Mouse (Mus musculus): ENCODE results near the gene Pmp22. TPM values are rescaled to one million over a fixed set of nuclear protein-coding genes. Genes with fewer than 3 reads are reported as not detected.

Gene Pmp22
- polyA plus RNA-seq, 2 experiments = 155 to 284 TPM

DNA sequence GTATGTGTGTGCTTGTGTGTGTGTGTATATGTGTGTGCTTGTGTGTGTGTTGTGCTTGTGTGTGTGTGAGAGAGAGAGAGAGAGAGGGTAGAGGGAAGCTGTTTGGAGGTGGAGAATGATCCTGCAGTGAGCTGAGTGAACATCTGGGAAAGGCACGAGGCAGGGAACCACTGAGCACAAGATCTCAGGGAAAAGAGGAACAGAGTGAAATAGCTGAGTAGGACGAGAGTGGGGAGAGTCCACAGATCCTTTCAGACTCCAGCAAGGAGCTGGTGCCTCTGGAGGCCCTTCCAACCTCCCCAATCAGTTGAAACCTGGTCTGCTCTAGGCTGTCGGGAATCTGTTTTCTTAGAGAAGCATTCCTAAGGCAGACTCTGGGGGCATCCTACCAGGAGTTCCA, 10.0 kb downstream of the Pmp22 start:
- WGBS = 61% methylated on average over 3 of the region's 3 CpGs
- Histone ChIP-seq H3K27ac (replicated peaks; ENCODE audit: low read depth, low read length) (no peak overlapping the region), H3K36me3 (ENCODE audit: control insufficient read depth, insufficient read depth, low read length) (peaks cover 83% of the 10 kb centered on the region), H3K27me3 (ENCODE audit: control insufficient read depth, insufficient read depth, low read length) (no peaks in the 10 kb centered on the region), H3K4me1 (ENCODE audit: control insufficient read depth, insufficient read depth, low read length) (peaks cover 29% of the 10 kb centered on the region), H3K4me3 (replicated peaks; ENCODE audit: low read length) (no peak overlapping the region), H3K9me3 (ENCODE audit: control insufficient read depth, low read length) (no peaks in the 10 kb centered on the region), H3K9ac (ENCODE audit: low read depth, low read length, severe bottlenecking) (no peak overlapping the region), H3K4me2 (replicated peaks; ENCODE audit: low read depth, low read length, severe bottlenecking) (no peak overlapping the region)
- DNase-seq (ENCODE audit: low spot score) (no peak), ATAC-seq (ENCODE audit: low FRiP score, low read depth) (no peak)
- no peak for TF ChIP-seq POLR2A (IDR thresholded peaks at IDR 0.05; ENCODE audit: borderline replicate concordance, extremely low read depth, insufficient read depth, insufficient read length)

DNA sequence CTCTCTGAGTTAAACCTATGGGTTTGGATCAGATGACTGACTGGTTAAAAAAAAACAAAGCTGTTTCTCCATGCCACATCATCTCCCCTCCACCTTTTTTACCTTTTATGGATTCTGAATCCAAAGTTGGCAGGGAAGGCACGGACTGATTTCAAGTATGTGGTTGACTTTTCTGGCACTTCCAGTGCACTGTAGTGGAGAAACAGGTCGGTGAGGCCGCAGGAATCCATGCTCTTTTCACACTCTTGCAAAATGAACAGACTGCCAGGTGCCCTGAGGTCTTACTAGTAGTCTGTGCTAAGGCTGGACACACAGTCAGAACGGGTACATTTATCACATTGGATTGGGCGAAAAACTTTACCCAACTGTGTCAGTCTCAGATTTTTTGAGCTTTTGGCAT, 13.5 kb downstream of the Pmp22 start:
- no peak overlapping the region for H3K27ac ChIP-seq (replicated peaks; ENCODE audit: low read depth, low read length)
- no peak for TF ChIP-seq POLR2A (IDR thresholded peaks at IDR 0.05; ENCODE audit: borderline replicate concordance, extremely low read depth, insufficient read depth, insufficient read length)
- 0 out of 2 replicates have a peak, but pooled peaks cover 2% of the 10 kb centered on the region for H3K4me1 ChIP-seq (ENCODE audit: control insufficient read depth, insufficient read depth, low read length)
- WGBS = 90% methylated on average over 5 of the region's 5 CpGs
- DNase-seq (ENCODE audit: low spot score) (no peak), ATAC-seq (ENCODE audit: low FRiP score, low read depth) (no peak)
- no peak overlapping the region for H3K4me2 ChIP-seq (replicated peaks; ENCODE audit: low read depth, low read length, severe bottlenecking)
- H3K4me3 ChIP-seq (replicated peaks; ENCODE audit: low read length) = no peak overlapping the region
- H3K9me3 ChIP-seq (ENCODE audit: control insufficient read depth, low read length) = no peaks in the 10 kb centered on the region
- peaks cover 67% of the 10 kb centered on the region for H3K36me3 ChIP-seq (ENCODE audit: control insufficient read depth, insufficient read depth, low read length)
- H3K27me3 ChIP-seq (ENCODE audit: control insufficient read depth, insufficient read depth, low read length) = no peaks in the 10 kb centered on the region
- H3K9ac ChIP-seq (ENCODE audit: low read depth, low read length, severe bottlenecking) = no peak overlapping the region

DNA sequence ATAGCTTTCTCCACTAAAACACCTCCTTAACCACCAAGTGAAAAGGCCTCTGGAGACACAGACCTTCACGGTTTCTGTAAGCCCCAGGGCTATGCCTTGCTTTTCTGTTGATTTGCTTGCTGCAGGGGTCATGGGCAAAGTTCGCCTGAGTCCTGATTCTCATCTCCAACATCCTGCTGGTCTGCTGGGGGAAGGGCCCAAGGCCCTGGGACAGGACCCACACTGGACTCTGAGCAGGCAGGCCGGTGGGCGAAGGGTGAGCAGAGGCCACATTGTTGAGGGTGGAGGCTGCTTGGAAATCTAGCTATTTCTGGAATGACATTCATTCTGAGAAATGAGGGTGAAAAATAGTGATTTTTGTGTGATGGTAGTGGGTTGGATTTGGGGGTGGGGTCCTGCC, 14.0 kb downstream of the Pmp22 start:
- Histone ChIP-seq H3K36me3 (ENCODE audit: control insufficient read depth, insufficient read depth, low read length) (peaks cover 63% of the 10 kb centered on the region), H3K9me3 (ENCODE audit: control insufficient read depth, low read length) (no peaks in the 10 kb centered on the region), H3K27ac (replicated peaks; ENCODE audit: low read depth, low read length) (no peak overlapping the region), H3K4me3 (replicated peaks; ENCODE audit: low read length) (no peak overlapping the region), H3K27me3 (ENCODE audit: control insufficient read depth, insufficient read depth, low read length) (no peaks in the 10 kb centered on the region), H3K9ac (ENCODE audit: low read depth, low read length, severe bottlenecking) (no peak overlapping the region), H3K4me2 (replicated peaks; ENCODE audit: low read depth, low read length, severe bottlenecking) (no peak overlapping the region), H3K4me1 (ENCODE audit: control insufficient read depth, insufficient read depth, low read length) (no peaks in the 10 kb centered on the region)
- no peak for ATAC-seq (ENCODE audit: low FRiP score, low read depth)
- TF ChIP-seq POLR2A (IDR thresholded peaks at IDR 0.05; ENCODE audit: borderline replicate concordance, extremely low read depth, insufficient read depth, insufficient read length) = no peak
- no peak for DNase-seq (ENCODE audit: low spot score)
- WGBS = 80% methylated on average over 4 of the region's 4 CpGs

DNA sequence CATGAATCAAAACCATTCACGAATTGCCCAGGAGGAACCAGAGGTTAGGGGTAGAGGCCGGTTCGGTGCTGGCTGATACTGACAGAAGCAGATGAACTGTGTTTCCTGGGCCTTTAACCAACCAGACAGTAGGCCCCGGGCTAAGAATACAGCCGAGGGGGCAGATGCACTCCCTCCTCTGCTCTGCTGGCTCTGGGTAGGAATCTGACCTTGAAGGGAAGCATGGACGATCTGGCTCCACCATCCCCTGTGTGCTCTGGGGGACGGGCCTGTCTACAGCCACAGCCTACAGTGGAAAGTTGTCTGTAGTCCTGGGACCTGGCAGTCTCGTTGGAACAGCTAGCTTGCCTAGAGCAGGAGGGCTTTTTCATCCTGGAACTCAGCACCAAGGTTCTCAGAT, 14.7 kb downstream of the Pmp22 start:
- DNase-seq (ENCODE audit: low spot score) = no peak
- no peak for ATAC-seq (ENCODE audit: low FRiP score, low read depth)
- Histone ChIP-seq H3K9ac (ENCODE audit: low read depth, low read length, severe bottlenecking) (no peak overlapping the region), H3K36me3 (ENCODE audit: control insufficient read depth, insufficient read depth, low read length) (peaks cover 57% of the 10 kb centered on the region), H3K9me3 (ENCODE audit: control insufficient read depth, low read length) (no peaks in the 10 kb centered on the region), H3K4me2 (replicated peaks; ENCODE audit: low read depth, low read length, severe bottlenecking) (no peak overlapping the region), H3K4me1 (ENCODE audit: control insufficient read depth, insufficient read depth, low read length) (no peaks in the 10 kb centered on the region), H3K4me3 (replicated peaks; ENCODE audit: low read length) (no peak overlapping the region), H3K27me3 (ENCODE audit: control insufficient read depth, insufficient read depth, low read length) (no peaks in the 10 kb centered on the region), H3K27ac (replicated peaks; ENCODE audit: low read depth, low read length) (no peak overlapping the region)
- WGBS = 79% methylated on average over 8 of the region's 8 CpGs
- no peak for TF ChIP-seq POLR2A (IDR thresholded peaks at IDR 0.05; ENCODE audit: borderline replicate concordance, extremely low read depth, insufficient read depth, insufficient read length)

GRCm38 (mm10) chr11:63146601-63147000, 17.8 kb downstream of the Pmp22 start:
- no peak overlapping the region for H3K4me2 ChIP-seq (replicated peaks; ENCODE audit: low read depth, low read length, severe bottlenecking)
- no peaks in the 10 kb centered on the region for H3K4me1 ChIP-seq (ENCODE audit: control insufficient read depth, insufficient read depth, low read length)
- H3K36me3 ChIP-seq (ENCODE audit: control insufficient read depth, insufficient read depth, low read length) = peaks cover 44% of the 10 kb centered on the region
- no peaks in the 10 kb centered on the region for H3K9me3 ChIP-seq (ENCODE audit: control insufficient read depth, low read length)
- ATAC-seq (ENCODE audit: low FRiP score, low read depth) (no peak), DNase-seq (ENCODE audit: low spot score) (no peak)
- H3K27me3 ChIP-seq (ENCODE audit: control insufficient read depth, insufficient read depth, low read length) = no peaks in the 10 kb centered on the region
- H3K4me3 ChIP-seq (replicated peaks; ENCODE audit: low read length) = no peak overlapping the region
- H3K9ac ChIP-seq (ENCODE audit: low read depth, low read length, severe bottlenecking) = no peak overlapping the region
- no peak overlapping the region for H3K27ac ChIP-seq (replicated peaks; ENCODE audit: low read depth, low read length)
- TF ChIP-seq POLR2A (IDR thresholded peaks at IDR 0.05; ENCODE audit: borderline replicate concordance, extremely low read depth, insufficient read depth, insufficient read length) = no peak
- 62% methylated on average over 7 of the region's 7 CpGs for WGBS

GRCm38 (mm10) chr11:63148276-63148675, 19.5 kb downstream of the Pmp22 start:
- no peak for ATAC-seq (ENCODE audit: low FRiP score, low read depth)
- H3K36me3 ChIP-seq (ENCODE audit: control insufficient read depth, insufficient read depth, low read length) = peaks cover 50% of the 10 kb centered on the region
- no peak overlapping the region for H3K27ac ChIP-seq (replicated peaks; ENCODE audit: low read depth, low read length)
- no peak for DNase-seq (ENCODE audit: low spot score)
- no peak overlapping the region for H3K4me3 ChIP-seq (replicated peaks; ENCODE audit: low read length)
- TF ChIP-seq POLR2A (IDR thresholded peaks at IDR 0.05; ENCODE audit: borderline replicate concordance, extremely low read depth, insufficient read depth, insufficient read length) = no peak
- no peaks in the 10 kb centered on the region for H3K4me1 ChIP-seq (ENCODE audit: control insufficient read depth, insufficient read depth, low read length)
- WGBS = 77% methylated on average over 3 of the region's 3 CpGs
- no peaks in the 10 kb centered on the region for H3K9me3 ChIP-seq (ENCODE audit: control insufficient read depth, low read length)
- H3K9ac ChIP-seq (ENCODE audit: low read depth, low read length, severe bottlenecking) = no peak overlapping the region
- no peak overlapping the region for H3K4me2 ChIP-seq (replicated peaks; ENCODE audit: low read depth, low read length, severe bottlenecking)
- H3K27me3 ChIP-seq (ENCODE audit: control insufficient read depth, insufficient read depth, low read length) = no peaks in the 10 kb centered on the region
